ENCODE assay signal across 9 mouse cellular contexts in genomic region chr19:26711268-26711667, GRCm38 (mm10).
A peak's percentile ranks its signal among the peaks of the same experiment; 100 is the strongest.
DNase-seq lines count a peak whose midpoint lies in the region; ATAC-seq and TF ChIP-seq lines count a peak whose summit lies in the region.
"Had no signal": no experiment of that assay in that cellular context is flagged by ENCODE, and none has a peak within 500 bp of the region (broad histone marks: within the 10 kb centered on the region; RNA-seq: fewer than 3 reads in every experiment).

No protein-coding gene starts in this region.

- no peaks in the 10 kb centered on the region for H3K27me3 ChIP-seq in kidney, embryonic 16.5 days (ENCODE audit: insufficient read depth, low read length)
- no peaks in the 10 kb centered on the region for H3K27me3 ChIP-seq in E14TG2a.4 (ENCODE audit: insufficient read depth, low read length)
- no peaks in the 10 kb centered on the region for H3K27me3 ChIP-seq in limb, embryonic 14.5 days (ENCODE audit: control insufficient read depth, insufficient read depth, low read length)
- H3K27me3 ChIP-seq: neural tube, embryonic 12.5 days had no signal

- no peaks in the 10 kb centered on the region for H3K9me3 ChIP-seq in kidney, embryonic 16.5 days (ENCODE audit: low read length)
- no peaks in the 10 kb centered on the region for H3K9me3 ChIP-seq in E14TG2a.4 (ENCODE audit: low read length)
- H3K9me3 ChIP-seq in limb, embryonic 14.5 days (ENCODE audit: control insufficient read depth, low read length) = no peaks in the 10 kb centered on the region
- H3K9me3 ChIP-seq: neural tube, embryonic 12.5 days had no signal

- peak; percentile 50 for DNase-seq in kidney, postnatal 10 days
- DNase-seq in CD4-positive helper T cell, adult 2 months (ENCODE audit: low read depth, low spot score) = peak; percentile 37
- peak; percentile 43 for DNase-seq in limb, embryonic 14.5 days (ENCODE audit: low spot score)
- no peak for DNase-seq in spleen, adult 12 weeks (ENCODE audit: low spot score)
- DNase-seq in left cerebral cortex, postnatal 10 days (ENCODE audit: extremely low spot score in 1 of 2, low spot score in 2 of 2) = no peak
- DNase-seq: cerebellum, adult 9-11 months had no signal

- peak; percentile 54 for TF ChIP-seq CTCF in E14TG2a.4 (conservative IDR thresholded peaks at IDR 0.05; ENCODE audit: low read length)

- WGBS in kidney, embryonic 16.5 days = 36% methylated on average over 2 of the region's 2 CpGs
- WGBS in limb, embryonic 14.5 days = 34% methylated on average over 2 of the region's 2 CpGs

- intact Hi-C loops in left cerebral cortex, postnatal 10 days (cut with DNase I) = no loop called here

- no peak overlapping the region for H3K27ac ChIP-seq in kidney, embryonic 16.5 days (ENCODE audit: low read length)
- no peak overlapping the region for H3K27ac ChIP-seq in limb, embryonic 14.5 days (replicated peaks; ENCODE audit: low read depth, low read length)
- H3K27ac ChIP-seq: neural tube, embryonic 12.5 days had no signal

- no peaks in the 10 kb centered on the region for H3K36me3 ChIP-seq in kidney, embryonic 16.5 days (ENCODE audit: insufficient read depth, low read length)
- no peaks in the 10 kb centered on the region for H3K36me3 ChIP-seq in E14TG2a.4 (ENCODE audit: insufficient read depth, low read length)
- peaks cover 40% of the 10 kb centered on the region for H3K36me3 ChIP-seq in limb, embryonic 14.5 days (ENCODE audit: control insufficient read depth, insufficient read depth, low read length)
- H3K36me3 ChIP-seq: neural tube, embryonic 12.5 days had no signal

- ATAC-seq in kidney, embryonic 16.5 days (ENCODE audit: low FRiP score, low TSS enrichment) = no peak
- ATAC-seq in limb, embryonic 14.5 days (ENCODE audit: low FRiP score, low read depth) = no peak

- H3K9ac ChIP-seq in kidney, embryonic 16.5 days (replicated peaks; ENCODE audit: low read length) = no peak overlapping the region
- H3K9ac ChIP-seq in limb, embryonic 14.5 days (ENCODE audit: low read depth, low read length, severe bottlenecking) = no peak overlapping the region
- H3K9ac ChIP-seq: neural tube, embryonic 12.5 days had no signal

- H3K4me2 ChIP-seq in kidney, embryonic 16.5 days (replicated peaks; ENCODE audit: low read depth, low read length) = no peak overlapping the region
- no peak overlapping the region for H3K4me2 ChIP-seq in limb, embryonic 14.5 days (replicated peaks; ENCODE audit: low read depth, low read length, severe bottlenecking)
- H3K4me2 ChIP-seq: neural tube, embryonic 12.5 days had no signal

- peaks cover 3% of the 10 kb centered on the region for H3K4me1 ChIP-seq in kidney, embryonic 16.5 days (ENCODE audit: insufficient read depth, low read length)
- H3K4me1 ChIP-seq in E14TG2a.4 (replicated peaks; ENCODE audit: low read depth, low read length) = peaks cover 5% of the 10 kb centered on the region
- peaks cover 2% of the 10 kb centered on the region; the same call in 1 of the 2 replicates for H3K4me1 ChIP-seq in limb, embryonic 14.5 days (ENCODE audit: control insufficient read depth, insufficient read depth, low read length)
- H3K4me1 ChIP-seq: neural tube, embryonic 12.5 days had no signal

- no peak for TF ChIP-seq POLR2A in limb, embryonic 14.5 days (IDR thresholded peaks at IDR 0.05; ENCODE audit: borderline replicate concordance, extremely low read depth, insufficient read depth, insufficient read length)

- H3K4me3 ChIP-seq in kidney, embryonic 16.5 days (ENCODE audit: low read length) = no peak overlapping the region
- no peak overlapping the region for H3K4me3 ChIP-seq in E14TG2a.4 (replicated peaks; ENCODE audit: low read length)
- H3K4me3 ChIP-seq in limb, embryonic 14.5 days (replicated peaks; ENCODE audit: low read length) = no peak overlapping the region
- H3K4me3 ChIP-seq: neural tube, embryonic 12.5 days had no signal

Comparison
In these comparisons a context has a peak if more than half of its experiments do, and no peak if none do; other contexts are left out.
1. DNase-seq: peak in kidney, postnatal 10 days (single experiment), CD4-positive helper T cell, adult 2 months (single experiment) and limb, embryonic 14.5 days (single experiment); none in spleen, adult 12 weeks (single experiment) and left cerebral cortex, postnatal 10 days (0 of 2).